Mouse (Mus musculus): Measurements from ENCODE around the gene Msantd2.

DNA sequence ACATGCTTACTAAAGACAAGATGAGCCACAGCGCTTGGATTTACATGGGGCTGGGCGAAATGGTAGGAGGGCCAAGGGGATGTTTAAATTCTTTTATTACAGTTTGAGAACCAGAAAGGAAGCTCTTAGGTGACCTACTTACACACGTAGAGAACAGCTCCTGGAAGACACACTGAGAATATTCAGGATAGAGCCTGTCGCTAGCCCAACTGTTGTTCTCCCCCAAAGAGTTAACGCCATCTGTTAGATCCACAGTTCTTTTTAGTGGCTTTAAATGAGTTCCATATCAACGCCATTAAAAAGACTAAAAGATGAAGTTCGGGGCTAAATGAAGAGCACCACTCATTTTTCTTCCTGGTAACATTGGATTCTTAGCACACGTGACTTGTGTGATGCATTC lies 29.9 kb downstream of the Msantd2 start:
- TF ChIP-seq POLR2A (IDR thresholded peaks at IDR 0.05; ENCODE audit: borderline replicate concordance, extremely low read depth, low read depth, low read length) (no peak), CTCF (IDR thresholded peaks at IDR 0.05; ENCODE audit: insufficient read depth, low read length) (no peak)
